Mouse (Mus musculus) limb, embryonic 14.5 days (tissue): ENCODE measurements around the gene Atp5g1. TPM values are rescaled to one million over a fixed set of nuclear protein-coding genes. Genes with fewer than 3 reads are reported as not detected.

Experiments used
- ATAC-seq: fragments of 200-750 bp; cut with Nextera tagmentation; 2 replicates; pipeline ENCODE4 v1.8.0; 2017; ENCODE audit warnings: low read depth, moderate number of reproducible peaks, moderate TSS enrichment; ENCODE audit not compliant: low FRiP score
- DNase-seq: peaks from one replicate; pipeline ENCODE4 v3.0.0-alpha.2; 2015; ENCODE audit warnings: low spot score
- H3K27ac ChIP-seq: fragments of 300-500 bp; sonication (generic); replicated peaks from 2 replicates; pipeline ENCODE4 v1.5.1; 2014; ENCODE audit warnings: low read depth, mild to moderate bottlenecking, low read length, moderate library complexity, mixed read lengths
- H3K27me3 ChIP-seq: fragments of 300-500 bp; sonication (generic); 2 replicates; pipeline ENCODE4 v1.6.1; 2014; ENCODE audit warnings: low read length, mixed read lengths; ENCODE audit not compliant: control insufficient read depth, insufficient read depth
- H3K36me3 ChIP-seq: fragments of 300-500 bp; sonication (generic); 2 replicates; pipeline ENCODE4 v1.6.1; 2014; ENCODE audit warnings: mild to moderate bottlenecking, low read length, moderate library complexity, mixed read lengths; ENCODE audit not compliant: control insufficient read depth, insufficient read depth
- H3K4me1 ChIP-seq: fragments of 300-500 bp; sonication (generic); 2 replicates; pipeline ENCODE4 v1.6.1; 2014; ENCODE audit warnings: antibody characterized with exemption, low read length, mixed read lengths; ENCODE audit not compliant: control insufficient read depth, insufficient read depth
- H3K4me2 ChIP-seq: fragments of 300-500 bp; sonication (generic); replicated peaks from 2 replicates; pipeline ENCODE4 v1.6.1; 2014; ENCODE audit warnings: low read depth, mild to moderate bottlenecking, low read length, moderate library complexity; ENCODE audit not compliant: severe bottlenecking
- H3K4me3 ChIP-seq: fragments of 300-500 bp; sonication (generic); replicated peaks from 2 replicates; pipeline ENCODE4 v1.5.1; 2014; ENCODE audit warnings: low read length
- H3K9ac ChIP-seq: fragments of 300-500 bp; sonication (generic); 2 replicates; pipeline ENCODE4 v1.6.1; 2014; ENCODE audit warnings: mild to moderate bottlenecking, low read depth, low read length, moderate library complexity; ENCODE audit not compliant: severe bottlenecking
- H3K9me3 ChIP-seq: fragments of 300-500 bp; sonication (generic); 2 replicates; pipeline ENCODE4 v1.6.1; 2016; ENCODE audit warnings: low read length; ENCODE audit not compliant: control insufficient read depth
- POLR2A ChIP-seq: fragments of 200-500 bp; IDR thresholded peaks from 2 replicates; pipeline ENCODE4 v1.8.0; 2012; ENCODE audit warnings: inconsistent platforms, mild to moderate bottlenecking, moderate library complexity, borderline replicate concordance; ENCODE audit not compliant: insufficient read depth, insufficient read length; ENCODE audit errors: extremely low read depth
- WGBS: fragments of 180-500 bp; shearing (Covaris S2); extraction: QIAGEN DNeasy Blood & Tissue Kit; methylation state at CpG from one replicate; pipeline ENCODE4 v1.1.7; 2014; 5-methylcytosine and 5-hydroxymethylcytosine counted together
- polyA plus RNA-seq, 2 experiments: library from polyadenylated mRNA; depleted of rRNA in 1 of 2; stranded (reverse) in 1 of 2; unstranded in 1 of 2; fragments of >200 nt; fragmentation: Nextera tagmentation in 1 of 2; extraction: Ambion mirVana in 1 of 2; gene quantifications; 2 replicates each; pipeline versions ENCODE4 v1.2.1 to v1.2.3; 2012 to 2014

Gene Atp5g1
- polyA plus RNA-seq, 2 experiments, result 265 to 741 TPM

DNA sequence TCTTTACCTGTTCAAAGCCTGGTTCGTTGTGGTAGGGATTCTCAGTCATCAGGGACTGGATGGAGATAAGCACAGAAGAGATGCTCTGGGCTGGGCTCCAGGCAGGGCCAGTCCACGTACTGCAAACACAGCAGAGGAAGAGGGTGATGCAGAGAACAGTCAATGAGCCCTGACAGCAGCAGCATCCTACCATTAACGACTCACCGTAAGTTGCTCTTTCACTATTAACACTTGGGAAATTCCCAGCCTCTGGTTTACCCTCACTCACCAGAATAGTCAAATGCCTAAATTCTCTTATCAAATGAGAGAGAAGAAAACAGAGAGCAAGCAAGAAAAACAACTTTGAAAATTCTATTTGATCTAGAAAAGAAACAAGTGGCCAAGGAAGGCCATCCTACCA lies 17.2 kb downstream of the Atp5g1 start:
- no peak overlapping the region for H3K4me3 ChIP-seq
- H3K27ac ChIP-seq, result no peak overlapping the region
- H3K4me1 ChIP-seq, result peaks cover 5% of the 10 kb centered on the region; the same call in 1 of the 2 replicates
- H3K9ac ChIP-seq, result no peak overlapping the region
- WGBS, result 89% methylated on average over 4 of the region's 4 CpGs
- no peak for DNase-seq
- no peaks in the 10 kb centered on the region for H3K9me3 ChIP-seq
- no peak overlapping the region for H3K4me2 ChIP-seq
- no peak for ATAC-seq
- no peaks in the 10 kb centered on the region for H3K27me3 ChIP-seq
- H3K36me3 ChIP-seq, result peaks cover 77% of the 10 kb centered on the region
- TF ChIP-seq POLR2A, result no peak

GRCm38 (mm10) chr11:96050854-96051253 lies 24.6 kb downstream of the Atp5g1 start:
- Histone ChIP-seq H3K27me3 (no peaks in the 10 kb centered on the region), H3K4me1 (no peaks in the 10 kb centered on the region), H3K9ac (no peak overlapping the region), H3K4me2 (no peak overlapping the region), H3K4me3 (no peak overlapping the region), H3K36me3 (peaks cover 74% of the 10 kb centered on the region), H3K27ac (no peak overlapping the region), H3K9me3 (no peaks in the 10 kb centered on the region)
- 92% methylated on average over 3 of the region's 3 CpGs for WGBS
- TF ChIP-seq POLR2A, result no peak
- DNase-seq (no peak), ATAC-seq (no peak)

DNA sequence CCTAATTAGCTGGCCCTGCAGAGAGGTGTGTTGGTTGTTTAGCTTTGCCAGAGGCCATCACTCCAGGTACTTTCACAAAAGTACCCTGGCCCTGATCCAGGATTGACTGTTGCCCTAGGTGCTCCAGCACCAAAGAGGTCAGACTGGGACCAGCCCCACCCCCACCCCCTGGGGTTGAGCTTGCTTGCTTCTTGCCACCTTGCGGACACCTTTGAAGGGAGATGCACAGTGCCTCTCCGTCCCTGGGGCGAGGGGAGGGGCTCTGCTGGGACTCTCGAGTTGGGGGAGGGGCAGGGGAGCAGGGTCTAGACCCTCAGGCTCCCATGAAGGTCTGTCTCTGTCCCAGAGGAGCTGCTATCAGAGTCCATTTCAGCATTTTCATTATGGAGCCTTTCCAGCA lies 25.5 kb downstream of the Atp5g1 start:
- WGBS, result 85% methylated on average over 4 of the region's 4 CpGs
- no peak overlapping the region for H3K4me3 ChIP-seq
- no peak overlapping the region for H3K4me2 ChIP-seq
- no peaks in the 10 kb centered on the region for H3K4me1 ChIP-seq
- DNase-seq (no peak), ATAC-seq (no peak)
- H3K36me3 ChIP-seq, result peaks cover 70% of the 10 kb centered on the region
- no peak overlapping the region for H3K9ac ChIP-seq
- H3K27ac ChIP-seq, result no peak overlapping the region
- no peaks in the 10 kb centered on the region for H3K27me3 ChIP-seq
- H3K9me3 ChIP-seq, result no peaks in the 10 kb centered on the region
- no peak for TF ChIP-seq POLR2A

GRCm38 (mm10) chr11:96047469-96048373 lies 27.7 kb downstream of the Atp5g1 start:
- WGBS, result 83% methylated on average over 4 of the region's 4 CpGs
- H3K4me2 ChIP-seq, result no peak overlapping the region
- DNase-seq (no peak), ATAC-seq (no peak)
- H3K27me3 ChIP-seq, result no peaks in the 10 kb centered on the region
- TF ChIP-seq POLR2A, result no peak
- H3K27ac ChIP-seq, result no peak overlapping the region
- no peaks in the 10 kb centered on the region for H3K4me1 ChIP-seq
- H3K4me3 ChIP-seq, result no peak overlapping the region
- H3K9ac ChIP-seq, result no peak overlapping the region
- no peaks in the 10 kb centered on the region for H3K9me3 ChIP-seq
- H3K36me3 ChIP-seq, result peaks cover 65% of the 10 kb centered on the region

GRCm38 (mm10) chr11:96046793-96047192 lies 28.7 kb downstream of the Atp5g1 start:
- H3K9ac ChIP-seq, result no peak overlapping the region
- H3K27ac ChIP-seq, result no peak overlapping the region
- no peaks in the 10 kb centered on the region for H3K9me3 ChIP-seq
- H3K27me3 ChIP-seq, result no peaks in the 10 kb centered on the region
- H3K4me3 ChIP-seq, result no peak overlapping the region
- H3K36me3 ChIP-seq, result peaks cover 66% of the 10 kb centered on the region
- H3K4me1 ChIP-seq, result no peaks in the 10 kb centered on the region
- no peak overlapping the region for H3K4me2 ChIP-seq
- no peak for ATAC-seq
- TF ChIP-seq POLR2A, result no peak
- no peak for DNase-seq
- 84% methylated on average over 2 of the region's 2 CpGs for WGBS

GRCm38 (mm10) chr11:96046028-96046427 lies 29.4 kb downstream of the Atp5g1 start:
- Histone ChIP-seq H3K4me1 (no peaks in the 10 kb centered on the region), H3K4me3 (no peak overlapping the region), H3K9me3 (no peaks in the 10 kb centered on the region), H3K4me2 (no peak overlapping the region), H3K27ac (no peak overlapping the region), H3K9ac (no peak overlapping the region), H3K27me3 (no peaks in the 10 kb centered on the region), H3K36me3 (peaks cover 63% of the 10 kb centered on the region)
- TF ChIP-seq POLR2A, result no peak
- 77% methylated on average over 8 of the region's 8 CpGs for WGBS
- ATAC-seq (peak; percentile 16; the same call in 1 of the 2 replicates), DNase-seq (no peak)
